Mouse (Mus musculus): ENCODE measurements around the gene Rnaseh2c. TPM values are rescaled to one million over a fixed set of nuclear protein-coding genes. Genes with fewer than 3 reads are reported as not detected.

The Rnaseh2c gene
- polyA plus RNA-seq, 1 experiment from 2014 or later, result 148 TPM

- Histone ChIP-seq H3K4me2 (replicated peaks; ENCODE audit: low read depth, low read length) (no peak overlapping the region), H3K27ac (ENCODE audit: low read depth, low read length) (no peak overlapping the region), H3K9me3 (ENCODE audit: control insufficient read depth, low read length) (no peaks in the 10 kb centered on the region), H3K4me1 (replicated peaks; ENCODE audit: control insufficient read depth, insufficient read depth, low read length) (no peaks in the 10 kb centered on the region), H3K27me3 (ENCODE audit: control insufficient read depth, insufficient read depth, low read length) (no peaks in the 10 kb centered on the region), H3K9ac (ENCODE audit: low read depth, low read length) (no peak overlapping the region), H3K36me3 (ENCODE audit: control insufficient read depth, insufficient read depth, low read length) (no peaks in the 10 kb centered on the region), H3K4me3 (ENCODE audit: low read depth, low read length) (no peak overlapping the region)
- WGBS, result 92% methylated on average over 6 of the region's 6 CpGs
- ATAC-seq (ENCODE audit: low FRiP score) (no peak), DNase-seq (ENCODE audit: low spot score) (no peak)
Measured at GRCm38 (mm10) chr19:5591888-5592287, 9.8 kb upstream of the Rnaseh2c start.

- Histone ChIP-seq H3K27me3 (ENCODE audit: control insufficient read depth, insufficient read depth, low read length) (no peaks in the 10 kb centered on the region), H3K4me2 (replicated peaks; ENCODE audit: low read depth, low read length) (no peak overlapping the region), H3K27ac (ENCODE audit: low read depth, low read length) (no peak overlapping the region), H3K9me3 (ENCODE audit: control insufficient read depth, low read length) (no peaks in the 10 kb centered on the region), H3K4me1 (replicated peaks; ENCODE audit: control insufficient read depth, insufficient read depth, low read length) (no peaks in the 10 kb centered on the region; the same call in 1 of the 2 replicates), H3K36me3 (ENCODE audit: control insufficient read depth, insufficient read depth, low read length) (peaks cover 5% of the 10 kb centered on the region), H3K4me3 (ENCODE audit: low read depth, low read length) (no peak overlapping the region), H3K9ac (ENCODE audit: low read depth, low read length) (no peak overlapping the region)
- no peak for ATAC-seq (ENCODE audit: low FRiP score)
- 82% methylated on average over 4 of the region's 4 CpGs for WGBS
- no peak for DNase-seq (ENCODE audit: low spot score)
Measured at GRCm38 (mm10) chr19:5599224-5599623, 2.4 kb upstream of the Rnaseh2c start.

- H3K4me2 ChIP-seq (replicated peaks; ENCODE audit: low read depth, low read length), result no peak overlapping the region
- 0 out of 2 replicates have a peak overlapping the region, but pooled peaks have one; percentile 8 for H3K9ac ChIP-seq (ENCODE audit: low read depth, low read length)
- no peak overlapping the region for H3K27ac ChIP-seq (ENCODE audit: low read depth, low read length)
- WGBS, result 89% methylated on average over 7 of the region's 7 CpGs
- DNase-seq (ENCODE audit: low spot score) (no peak), ATAC-seq (ENCODE audit: low FRiP score) (no peak)
- peaks cover 9% of the 10 kb centered on the region for H3K36me3 ChIP-seq (ENCODE audit: control insufficient read depth, insufficient read depth, low read length)
- H3K27me3 ChIP-seq (ENCODE audit: control insufficient read depth, insufficient read depth, low read length), result no peaks in the 10 kb centered on the region
- H3K9me3 ChIP-seq (ENCODE audit: control insufficient read depth, low read length), result no peaks in the 10 kb centered on the region
- H3K4me3 ChIP-seq (ENCODE audit: low read depth, low read length), result no peak overlapping the region
- no peaks in the 10 kb centered on the region; the same call in none of the 2 replicates for H3K4me1 ChIP-seq (replicated peaks; ENCODE audit: control insufficient read depth, insufficient read depth, low read length)
Measured at GRCm38 (mm10) chr19:5603664-5604063, 2.0 kb downstream of the Rnaseh2c start.

- no peak overlapping the region for H3K4me2 ChIP-seq (replicated peaks; ENCODE audit: low read depth, low read length)
- H3K36me3 ChIP-seq (ENCODE audit: control insufficient read depth, insufficient read depth, low read length), result peaks cover 9% of the 10 kb centered on the region
- no peak for DNase-seq (ENCODE audit: low spot score)
Measured at GRCm38 (mm10) chr19:5605126-5605525, 3.5 kb downstream of the Rnaseh2c start.

GRCm38 (mm10) chr19:5606196-5606595 lies 4.5 kb downstream of the Rnaseh2c start:
- no peak for DNase-seq (ENCODE audit: low spot score)
- no peak overlapping the region for H3K4me2 ChIP-seq (replicated peaks; ENCODE audit: low read depth, low read length)
- no peak for ATAC-seq (ENCODE audit: low FRiP score)
- no peak overlapping the region for H3K9ac ChIP-seq (ENCODE audit: low read depth, low read length)
- H3K4me1 ChIP-seq (replicated peaks; ENCODE audit: control insufficient read depth, insufficient read depth, low read length), result peaks cover 4% of the 10 kb centered on the region
- no peak overlapping the region for H3K27ac ChIP-seq (ENCODE audit: low read depth, low read length)
- peaks cover 9% of the 10 kb centered on the region for H3K36me3 ChIP-seq (ENCODE audit: control insufficient read depth, insufficient read depth, low read length)
- H3K4me3 ChIP-seq (ENCODE audit: low read depth, low read length), result no peak overlapping the region
- H3K27me3 ChIP-seq (ENCODE audit: control insufficient read depth, insufficient read depth, low read length), result no peaks in the 10 kb centered on the region
- WGBS, result 87% methylated on average over 8 of the region's 8 CpGs
- no peaks in the 10 kb centered on the region for H3K9me3 ChIP-seq (ENCODE audit: control insufficient read depth, low read length)

More at GRCm38 (mm10) chr19:5605126-5605525, 3.5 kb downstream of the Rnaseh2c start:
- WGBS, result 91% methylated on average over 7 of the region's 7 CpGs
- no peak overlapping the region for H3K4me3 ChIP-seq (ENCODE audit: low read depth, low read length)
- H3K9ac ChIP-seq (ENCODE audit: low read depth, low read length), result no peak overlapping the region
- no peaks in the 10 kb centered on the region; the same call in none of the 2 replicates for H3K4me1 ChIP-seq (replicated peaks; ENCODE audit: control insufficient read depth, insufficient read depth, low read length)
- H3K27me3 ChIP-seq (ENCODE audit: control insufficient read depth, insufficient read depth, low read length), result no peaks in the 10 kb centered on the region
- H3K9me3 ChIP-seq (ENCODE audit: control insufficient read depth, low read length), result no peaks in the 10 kb centered on the region
- ATAC-seq (ENCODE audit: low FRiP score), result no peak
- H3K27ac ChIP-seq (ENCODE audit: low read depth, low read length), result no peak overlapping the region

GRCm38 (mm10) chr19:5607705-5608410 lies 6.2 kb downstream of the Rnaseh2c start:
- H3K27ac ChIP-seq (ENCODE audit: low read depth, low read length), result no peak overlapping the region
- H3K4me2 ChIP-seq (replicated peaks; ENCODE audit: low read depth, low read length), result no peak overlapping the region
- no peak overlapping the region for H3K9ac ChIP-seq (ENCODE audit: low read depth, low read length)
- WGBS, result 94% methylated on average over 26 of the region's 26 CpGs
- no peak overlapping the region for H3K4me3 ChIP-seq (ENCODE audit: low read depth, low read length)
- no peaks in the 10 kb centered on the region for H3K9me3 ChIP-seq (ENCODE audit: control insufficient read depth, low read length)
- H3K4me1 ChIP-seq (replicated peaks; ENCODE audit: control insufficient read depth, insufficient read depth, low read length), result peaks cover 4% of the 10 kb centered on the region; the same call in 1 of the 2 replicates
- ATAC-seq (ENCODE audit: low FRiP score) (no peak), DNase-seq (ENCODE audit: low spot score) (no peak)
- peaks cover 9% of the 10 kb centered on the region for H3K36me3 ChIP-seq (ENCODE audit: control insufficient read depth, insufficient read depth, low read length)
- H3K27me3 ChIP-seq (ENCODE audit: control insufficient read depth, insufficient read depth, low read length), result no peaks in the 10 kb centered on the region

GRCm38 (mm10) chr19:5608707-5609106 lies 7.0 kb downstream of the Rnaseh2c start:
- Histone ChIP-seq H3K4me2 (replicated peaks; ENCODE audit: low read depth, low read length) (peak overlapping the region; percentile 66), H3K27ac (ENCODE audit: low read depth, low read length) (no peak overlapping the region), H3K27me3 (ENCODE audit: control insufficient read depth, insufficient read depth, low read length) (no peaks in the 10 kb centered on the region), H3K9me3 (ENCODE audit: control insufficient read depth, low read length) (no peaks in the 10 kb centered on the region), H3K36me3 (ENCODE audit: control insufficient read depth, insufficient read depth, low read length) (peaks cover 9% of the 10 kb centered on the region), H3K4me1 (replicated peaks; ENCODE audit: control insufficient read depth, insufficient read depth, low read length) (peaks cover 4% of the 10 kb centered on the region; the same call in 1 of the 2 replicates), H3K4me3 (ENCODE audit: low read depth, low read length) (peak overlapping the region; percentile 71), H3K9ac (ENCODE audit: low read depth, low read length) (no peak overlapping the region)
- 98% methylated on average over 13 of the region's 13 CpGs for WGBS
- DNase-seq (ENCODE audit: low spot score), result no peak
- ATAC-seq (ENCODE audit: low FRiP score), result no peak

- ATAC-seq (ENCODE audit: low FRiP score) (no peak), DNase-seq (ENCODE audit: low spot score) (no peak)
- Histone ChIP-seq H3K27me3 (ENCODE audit: control insufficient read depth, insufficient read depth, low read length) (no peaks in the 10 kb centered on the region), H3K4me1 (replicated peaks; ENCODE audit: control insufficient read depth, insufficient read depth, low read length) (peaks cover 4% of the 10 kb centered on the region; the same call in 1 of the 2 replicates), H3K27ac (ENCODE audit: low read depth, low read length) (peak overlapping the region; percentile 98), H3K9ac (ENCODE audit: low read depth, low read length) (peak overlapping the region; percentile 91), H3K9me3 (ENCODE audit: control insufficient read depth, low read length) (no peaks in the 10 kb centered on the region), H3K4me2 (replicated peaks; ENCODE audit: low read depth, low read length) (peak overlapping the region; percentile 66), H3K4me3 (ENCODE audit: low read depth, low read length) (peak overlapping the region; percentile 71), H3K36me3 (ENCODE audit: control insufficient read depth, insufficient read depth, low read length) (peaks cover 5% of the 10 kb centered on the region)
- WGBS, result 69% methylated on average over 10 of the region's 10 CpGs
Measured at GRCm38 (mm10) chr19:5609171-5609546, 7.5 kb downstream of the Rnaseh2c start.
